Mouse (Mus musculus): ENCODE data around the gene Tlr2.

Tlr2 gene

DNA sequence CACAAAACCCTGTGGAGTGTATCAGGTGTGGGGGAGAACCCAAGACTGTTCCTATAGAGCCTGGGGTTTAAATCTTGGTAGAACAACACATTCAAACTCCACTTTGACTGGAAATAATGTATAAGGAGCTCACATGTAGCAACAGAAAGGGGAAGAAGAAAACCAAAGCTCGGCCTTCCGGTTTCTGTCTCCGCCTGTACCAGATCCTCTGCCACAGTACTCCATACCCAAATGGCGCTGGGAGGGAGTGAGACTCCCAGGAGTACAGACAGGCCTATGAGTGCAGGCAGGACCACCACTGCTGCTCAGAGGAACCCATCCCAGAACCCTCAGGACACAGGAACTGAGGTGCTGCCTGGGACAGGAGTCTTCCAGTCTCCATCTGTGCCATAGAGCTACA is 17.8 kb downstream of the Tlr2 start:
- DNase-seq: no peak

DNA sequence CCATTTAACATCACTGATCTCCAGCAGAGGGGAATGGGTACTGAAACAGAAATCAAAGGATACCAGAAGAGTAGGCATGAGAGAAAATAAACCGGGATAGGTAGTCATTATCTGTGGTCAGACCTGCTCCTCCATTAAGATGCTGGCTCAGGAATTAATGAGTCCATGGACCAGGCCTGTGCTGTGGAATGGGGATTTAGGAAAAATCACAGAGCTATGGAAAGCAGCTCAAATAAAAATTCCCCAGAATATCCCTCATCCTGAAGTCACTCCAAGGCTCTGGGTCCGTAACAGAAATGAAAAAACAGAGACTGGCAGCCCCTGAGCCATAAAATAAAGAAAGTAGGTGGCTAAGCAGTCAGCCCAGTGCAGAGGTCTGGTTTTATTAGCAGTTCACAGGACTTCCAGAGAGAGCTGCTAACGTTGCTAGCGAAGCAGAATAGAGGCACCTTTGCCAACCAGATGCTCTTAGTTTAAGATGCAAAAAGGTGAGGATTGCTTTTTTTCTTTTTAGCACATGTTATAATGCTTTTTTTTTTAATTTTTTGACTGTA is 25.1 kb downstream of the Tlr2 start:
- DNase-seq: no peak

DNA sequence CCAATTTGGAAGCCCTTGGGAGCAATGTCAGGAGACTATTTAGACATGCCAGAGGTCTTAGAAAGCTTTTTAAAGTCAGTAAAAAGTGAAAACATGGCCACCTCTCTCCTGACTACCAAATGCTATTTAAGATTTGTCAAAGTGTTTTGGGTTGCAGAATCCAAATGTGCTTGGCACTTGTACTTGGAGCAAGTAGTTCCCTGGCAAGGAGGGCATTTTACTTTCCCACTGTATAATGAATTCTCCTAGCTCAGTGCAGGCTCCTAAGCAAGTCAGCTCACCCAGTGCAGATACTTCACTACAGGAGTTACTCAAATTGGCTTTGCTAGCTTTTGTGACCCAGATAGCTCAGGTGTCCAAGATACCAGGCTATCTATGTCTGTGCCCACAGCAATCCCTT is 28.7 kb downstream of the Tlr2 start:
- DNase-seq: no peak

- no peak for DNase-seq
These were observed 29.6 kb downstream of the Tlr2 start for GRCm38 (mm10) chr3:83811987-83812386.

GRCm38 (mm10) chr3:83808483-83808882 is 33.1 kb downstream of the Tlr2 start:
- no peak for DNase-seq

DNA sequence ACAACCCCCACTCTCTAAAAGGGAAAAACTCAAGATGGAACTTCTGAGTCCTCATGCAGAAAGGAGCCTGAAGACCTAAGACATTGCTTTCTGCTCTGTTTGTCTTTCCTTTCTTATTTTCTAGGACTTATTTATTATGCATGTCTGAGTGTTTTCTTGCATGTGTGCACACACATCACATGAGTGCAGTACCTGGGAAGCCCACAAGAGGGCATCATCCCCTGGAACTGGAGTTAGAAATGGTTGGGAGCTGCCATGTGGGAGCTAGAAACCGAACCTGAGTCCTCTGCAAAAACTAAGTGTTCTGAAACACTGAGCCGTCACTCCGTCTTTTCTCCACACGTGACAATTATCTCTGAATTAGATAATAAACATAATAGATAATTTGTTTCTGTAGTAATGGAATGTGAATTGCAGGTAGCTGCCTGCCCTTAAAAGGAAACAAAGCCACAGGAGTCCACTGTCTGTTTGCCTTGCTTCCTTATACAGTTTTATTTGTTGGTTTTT is 39.9 kb downstream of the Tlr2 start:
- DNase-seq: no peak

DNA sequence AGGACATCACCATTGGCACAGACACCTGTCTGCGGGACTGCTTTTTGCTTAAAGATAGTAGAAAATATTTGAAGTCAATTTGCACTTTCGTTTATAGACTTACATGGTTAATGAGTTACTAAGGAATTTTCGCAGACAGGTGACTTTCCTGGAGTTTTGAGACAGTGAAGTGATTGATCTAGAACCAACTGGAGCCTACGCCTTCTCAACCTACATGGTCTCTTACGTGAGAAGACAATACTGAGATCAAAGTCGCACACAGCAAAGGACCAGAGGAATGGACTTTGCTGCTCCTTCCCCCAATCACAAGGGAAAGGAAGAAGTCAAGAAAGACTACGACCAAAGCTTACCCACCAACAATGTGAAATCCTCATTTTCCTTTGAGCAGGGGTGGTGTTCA is 42.1 kb downstream of the Tlr2 start:
- DNase-seq: no peak

DNA sequence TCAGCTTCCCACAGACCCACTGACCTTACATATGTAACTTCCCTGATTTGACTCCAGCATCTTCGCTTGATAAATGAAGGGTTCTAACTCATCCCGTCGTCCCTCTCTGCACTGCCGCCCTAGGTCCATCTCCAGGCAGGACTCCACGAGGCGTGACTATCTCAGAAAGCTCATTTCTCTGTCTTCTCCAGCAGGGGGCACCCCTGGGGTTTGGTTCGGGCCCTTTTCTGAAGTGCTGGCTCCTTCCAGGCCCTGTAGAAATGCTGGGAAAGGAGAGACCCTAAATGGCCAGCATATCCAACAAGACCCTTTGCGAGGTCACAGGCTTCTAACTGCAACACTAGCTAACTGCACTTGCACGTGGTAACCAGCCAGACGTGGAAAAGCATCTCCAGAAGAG is 43.7 kb downstream of the Tlr2 start:
- peak; percentile 59 for DNase-seq

DNA sequence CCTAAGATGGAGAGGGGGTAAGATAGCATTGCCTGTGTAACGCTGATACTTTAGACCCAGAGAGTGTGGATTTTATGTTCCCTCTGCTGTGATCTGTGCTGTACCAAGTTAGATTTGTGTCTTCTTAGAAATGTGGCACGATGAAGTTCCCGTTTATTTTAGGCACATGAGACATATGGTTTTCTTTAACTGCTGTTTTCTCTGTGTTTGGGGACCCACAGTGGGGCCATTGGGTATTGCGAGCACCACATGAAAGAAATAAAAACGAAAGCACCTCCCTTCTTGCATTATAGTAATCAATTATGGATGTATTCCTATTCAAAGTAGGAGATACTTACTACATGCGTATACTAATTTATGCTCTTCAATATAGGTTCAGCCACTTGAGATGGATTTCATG is 44.5 kb downstream of the Tlr2 start:
- DNase-seq: no peak

DNA sequence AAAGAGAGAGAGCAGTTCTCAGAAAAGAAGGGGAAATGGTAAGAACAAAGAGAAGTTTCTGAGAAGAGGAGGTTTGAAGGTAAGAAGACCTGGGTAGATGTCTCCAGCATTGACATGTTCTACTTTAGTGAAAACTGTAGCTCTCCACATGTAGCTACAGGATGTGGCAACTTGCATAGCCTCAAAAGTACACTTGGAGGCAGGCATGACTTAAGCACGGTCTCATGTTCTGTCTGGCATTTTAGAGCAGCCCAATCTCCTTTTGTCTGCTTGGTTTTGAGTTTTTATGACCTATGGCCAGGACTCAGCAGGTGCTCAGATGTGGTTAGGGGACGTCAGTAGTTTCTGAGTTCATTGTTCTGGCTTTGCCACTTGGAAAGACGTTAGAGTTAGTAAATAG is 50.1 kb downstream of the Tlr2 start:
- no peak for DNase-seq

- no peak for DNase-seq
These were observed 51.7 kb downstream of the Tlr2 start for GRCm38 (mm10) chr3:83789651-83790451.

DNA sequence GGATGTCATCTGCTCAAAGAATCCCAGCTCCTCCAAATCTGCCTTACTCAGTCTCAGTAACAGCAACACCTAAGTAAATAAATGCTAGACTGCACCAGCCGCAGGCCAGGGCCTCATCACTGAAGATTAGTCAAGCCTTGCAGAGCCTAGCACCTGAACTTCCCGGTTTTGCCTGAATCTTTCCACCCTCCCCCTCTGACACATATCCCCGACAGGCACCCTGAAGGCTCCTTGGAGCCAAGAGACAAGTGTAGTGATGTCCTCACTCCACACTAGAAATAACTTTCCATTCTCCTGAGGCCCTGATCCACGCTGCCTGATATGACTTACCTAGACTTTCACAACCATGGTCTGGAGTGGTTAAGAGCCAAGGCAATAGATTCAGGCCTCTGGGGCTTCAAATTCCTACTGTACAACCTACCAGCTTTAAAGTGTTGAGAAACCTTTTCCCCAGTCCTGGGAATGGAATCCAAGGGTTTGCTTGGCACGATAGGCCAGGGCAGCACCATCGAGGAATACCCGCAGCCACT is 53.7 kb downstream of the Tlr2 start:
- no peak for DNase-seq

DNA sequence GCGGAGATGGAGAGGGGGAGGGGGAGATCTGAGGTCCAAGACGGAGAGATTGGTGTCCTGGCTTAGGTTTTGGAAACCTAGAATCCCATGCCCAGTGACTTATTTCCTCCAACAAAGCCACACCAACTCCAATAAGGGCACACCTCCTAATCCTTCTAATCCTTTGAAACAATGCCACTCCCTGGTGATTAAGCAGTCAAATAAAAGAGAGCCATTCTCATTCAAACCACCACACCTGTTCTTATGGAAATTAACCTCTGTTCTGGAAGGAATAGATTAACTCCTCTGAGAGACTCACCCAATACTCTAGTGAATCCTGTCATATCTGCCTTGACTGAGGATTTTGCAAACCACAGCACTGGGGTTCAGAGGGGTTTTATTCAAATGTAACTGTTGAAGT is 54.5 kb downstream of the Tlr2 start:
- DNase-seq: no peak
